Mouse (Mus musculus) gastrocnemius, postnatal 36 days (tissue): ENCODE results near the gene Uqcc2. TPM values are rescaled to one million over a fixed set of nuclear protein-coding genes. Genes with fewer than 3 reads are reported as not detected.

Source experiments
- DNase-seq, 2 experiments: peaks; one replicate each; pipeline ENCODE4 v3.0.0; 2022
- intact Hi-C: fragments of 180-260 bp; cut with DNase I; formaldehyde crosslinking; loops from one replicate; pipeline ENCODE4 v1.15.1; 2025
- long read RNA-seq, 2 experiments: library from polyadenylated mRNA; stranded (forward); transcript quantifications; one replicate each; pipeline ENCODE4 v2.0.0; 2021
- total RNA-seq, 2 experiments: library from RNA; stranded (reverse); gene quantifications; 2 replicates each; pipeline ENCODE4 v1.2.3; 2021

Gene Uqcc2
- 100 to 1,000 TPM; 374 to 378 TPM for total RNA-seq
- long read RNA-seq, experiment 1, transcript Uqcc2-201 (4 exons, 500 nt), result major isoform, 436 of 451 reads
- long read RNA-seq, experiment 1, partial matches to known transcripts, result 13 of 451 reads
- long read RNA-seq, experiment 1, other reads (novel, unspliced or antisense), result 2 of 451 reads
- long read RNA-seq, experiment 2, transcript Uqcc2-201 (4 exons, 500 nt), result major isoform, 573 of 588 reads
- long read RNA-seq, experiment 2, partial matches to known transcripts, result 13 of 588 reads
- long read RNA-seq, experiment 2, other reads (novel, unspliced or antisense), result 2 of 588 reads

GRCm38 (mm10) chr17:27133551-27134141 is at the start of gene Uqcc2:
Gene Uqcc2, minus strand, starts transcription at chr17:27133916.
- peak; percentile 97 for DNase-seq
- intact Hi-C loops, result loop anchor here (2.0 kb wide), 1 partner anchor 53 kb away; no protein-coding TSS in a partner anchor

GRCm38 (mm10) chr17:27182401-27182800 is 48.7 kb upstream of the Uqcc2 start:
- no peak for DNase-seq
- intact Hi-C loops, result loop anchor here (5.0 kb wide), 1 partner anchor 150 kb away; no protein-coding TSS in a partner anchor

GRCm38 (mm10) chr17:27181666-27182065 is 48.0 kb upstream of the Uqcc2 start:
- intact Hi-C loops, result loop anchor here (5.0 kb wide), 1 partner anchor 149 kb away; no protein-coding TSS in a partner anchor

GRCm38 (mm10) chr17:27179681-27180280 is 46.1 kb upstream of the Uqcc2 start:
- no peak for DNase-seq
- intact Hi-C loops, result loop anchor here (5.0 kb wide), 1 partner anchor 147 kb away; no protein-coding TSS in a partner anchor

More at GRCm38 (mm10) chr17:27181666-27182065, 48.0 kb upstream of the Uqcc2 start:
- peak in 1 of 2 experiments; percentile 72 for DNase-seq

GRCm38 (mm10) chr17:27178427-27179177 is 44.9 kb upstream of the Uqcc2 start:
- no peak for DNase-seq
- intact Hi-C loops, result no loop called here

GRCm38 (mm10) chr17:27178019-27178418 is 44.3 kb upstream of the Uqcc2 start:
- intact Hi-C loops, result no loop called here
- DNase-seq, result no peak

GRCm38 (mm10) chr17:27176754-27177153 is 43.0 kb upstream of the Uqcc2 start:
- no peak for DNase-seq

GRCm38 (mm10) chr17:27176287-27176686 is 42.6 kb upstream of the Uqcc2 start:
- intact Hi-C loops, result no loop called here

More at GRCm38 (mm10) chr17:27176754-27177153, 43.0 kb upstream of the Uqcc2 start:
- intact Hi-C loops, result no loop called here

GRCm38 (mm10) chr17:27175196-27175874 is 41.6 kb upstream of the Uqcc2 start:
- intact Hi-C loops, result no loop called here
- no peak for DNase-seq

More at GRCm38 (mm10) chr17:27176287-27176686, 42.6 kb upstream of the Uqcc2 start:
- DNase-seq, result no peak

GRCm38 (mm10) chr17:27173715-27174114 is 40.0 kb upstream of the Uqcc2 start:
- intact Hi-C loops, result no loop called here
- DNase-seq, result no peak

GRCm38 (mm10) chr17:27172459-27172858 is 38.7 kb upstream of the Uqcc2 start:
- no peak for DNase-seq
- intact Hi-C loops, result no loop called here

- DNase-seq, result no peak
- intact Hi-C loops, result no loop called here
These were observed 37.4 kb upstream of the Uqcc2 start for GRCm38 (mm10) chr17:27171121-27171520.

- intact Hi-C loops, result no loop called here
- DNase-seq, result no peak
These were observed 36.4 kb upstream of the Uqcc2 start for GRCm38 (mm10) chr17:27169952-27170695.

GRCm38 (mm10) chr17:27168569-27168968 is 34.9 kb upstream of the Uqcc2 start:
- intact Hi-C loops, result no loop called here
- DNase-seq, result no peak

- intact Hi-C loops, result no loop called here
- DNase-seq, result peak; percentile 50 to 75
These were observed 33.8 kb upstream of the Uqcc2 start, which contains the start of gene Ip6k3 for GRCm38 (mm10) chr17:27167545-27167944. Gene Ip6k3, minus strand, starts transcription at chr17:27167795.

GRCm38 (mm10) chr17:27166901-27167300 is 33.2 kb upstream of the Uqcc2 start:
- intact Hi-C loops, result no loop called here
- peak in 1 of 2 experiments; percentile 74 for DNase-seq

- DNase-seq, result peak in 1 of 2 experiments; percentile 43
- intact Hi-C loops, result no loop called here
These were observed 31.5 kb upstream of the Uqcc2 start for GRCm38 (mm10) chr17:27165054-27165773.

GRCm38 (mm10) chr17:27160905-27161304 is 27.2 kb upstream of the Uqcc2 start:
- DNase-seq, result peak; percentile 58 to 81
- intact Hi-C loops, result no loop called here
